Mouse (Mus musculus) midbrain, embryonic 13.5 days (tissue): Measurements from ENCODE around the gene Fam71e1. TPM values are rescaled to one million over a fixed set of nuclear protein-coding genes. Genes with fewer than 3 reads are reported as not detected.
A peak's percentile ranks its signal among the peaks of the same experiment; 100 is the strongest.

ENCODE experiments used
- ATAC-seq: fragments of 200-750 bp; cut with Nextera tagmentation; 2 replicates; pipeline ENCODE4 v1.8.0; 2017; ENCODE audit warnings: mild to moderate bottlenecking, moderate TSS enrichment, moderate library complexity
- H3K27ac ChIP-seq: fragments of 300-500 bp; sonication (generic); 2 replicates; pipeline ENCODE4 v1.5.1; 2015; ENCODE audit warnings: inconsistent platforms, mild to moderate bottlenecking, moderate library complexity
- H3K27me3 ChIP-seq: fragments of 300-500 bp; sonication (generic); 2 replicates; pipeline ENCODE4 v1.6.1; 2015; ENCODE audit warnings: mild to moderate bottlenecking, inconsistent platforms
- H3K36me3 ChIP-seq: fragments of 300-500 bp; sonication (generic); 2 replicates; pipeline ENCODE4 v1.6.1; 2015; ENCODE audit warnings: mild to moderate bottlenecking, inconsistent platforms
- H3K4me1 ChIP-seq: fragments of 300-500 bp; sonication (generic); replicated peaks from 2 replicates; pipeline ENCODE4 v1.6.1; 2015; ENCODE audit warnings: inconsistent platforms
- H3K4me2 ChIP-seq: fragments of 300-500 bp; sonication (generic); replicated peaks from 2 replicates; pipeline ENCODE4 v1.6.1; 2015; ENCODE audit warnings: moderate library complexity, mild to moderate bottlenecking, inconsistent platforms
- H3K4me3 ChIP-seq: fragments of 300-500 bp; sonication (generic); replicated peaks from 2 replicates; pipeline ENCODE4 v1.5.1; 2015; ENCODE audit warnings: mild to moderate bottlenecking, inconsistent platforms
- H3K9ac ChIP-seq: fragments of 300-500 bp; sonication (generic); replicated peaks from 2 replicates; pipeline ENCODE4 v1.6.1; 2015; ENCODE audit warnings: mild to moderate bottlenecking, inconsistent platforms
- H3K9me3 ChIP-seq: fragments of 300-500 bp; sonication (generic); 2 replicates; pipeline ENCODE4 v1.6.1; 2016; ENCODE audit warnings: mild to moderate bottlenecking, inconsistent platforms
- WGBS: fragments of 180-500 bp; shearing (Covaris S2); methylation state at CpG from one replicate; pipeline ENCODE4 v1.1.7; 2015; 5-methylcytosine and 5-hydroxymethylcytosine counted together
- microRNA-seq: library from miRNA; unstranded; fragments of <30 nt; microRNA quantifications from one replicate; pipeline ENCODE4, GENCODE M21; 2016
- polyA plus RNA-seq: library from polyadenylated mRNA; unstranded; fragments of >200 nt; fragmentation: Nextera tagmentation; extraction: Ambion mirVana; gene quantifications from 2 replicates; pipeline ENCODE4 v1.2.1, GENCODE M21; 2015

The Fam71e1 gene
- polyA plus RNA-seq, 1 experiment from 2014 or later = 43.0 TPM

DNA sequence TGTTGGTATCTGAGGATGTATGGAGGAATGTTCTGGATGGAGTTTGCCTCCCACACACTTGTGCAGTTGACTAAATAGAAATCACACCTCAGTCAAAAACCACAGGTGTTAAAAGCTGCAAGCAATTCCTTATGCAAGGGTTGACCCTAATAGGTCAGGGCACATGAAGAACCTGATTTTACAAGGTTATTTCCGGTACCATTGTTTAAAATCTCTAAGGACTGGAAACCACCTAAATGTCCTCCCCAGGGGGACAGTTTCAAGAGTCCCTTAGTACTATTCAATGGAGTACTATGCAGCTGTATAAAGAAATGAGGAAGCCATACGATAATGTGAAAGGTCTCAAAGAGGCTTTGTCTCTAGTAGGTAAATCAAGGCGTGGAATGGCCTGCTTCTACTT, 49.9 kb downstream of the Fam71e1 start:
- Histone ChIP-seq H3K9ac (no peak overlapping the region), H3K4me3 (no peak overlapping the region), H3K4me1 (peaks cover 15% of the 10 kb centered on the region), H3K27me3 (no peaks in the 10 kb centered on the region), H3K9me3 (no peaks in the 10 kb centered on the region; the same call in 1 of the 2 replicates), H3K36me3 (peaks cover 38% of the 10 kb centered on the region), H3K27ac (no peak overlapping the region), H3K4me2 (no peak overlapping the region)
- 97% methylated on average over 3 of the region's 3 CpGs for WGBS
- ATAC-seq = no peak

DNA sequence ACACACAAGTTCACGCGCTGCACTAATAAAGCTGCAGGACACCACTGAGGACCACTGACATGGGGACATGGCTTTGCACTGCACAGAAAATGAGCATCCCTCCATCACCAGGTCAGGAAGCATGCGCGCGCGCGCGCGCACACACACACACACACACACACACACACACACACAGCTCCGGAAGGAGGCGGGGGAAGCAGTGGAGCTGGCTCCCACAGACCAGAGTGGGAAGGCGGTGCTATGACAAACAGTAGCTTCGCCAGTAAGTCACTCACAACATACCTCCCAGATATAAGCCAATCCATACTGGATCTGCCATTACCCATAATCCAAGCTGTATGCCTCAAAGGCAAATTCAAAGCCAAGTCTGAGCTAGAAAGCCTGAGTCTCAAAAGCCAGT, 50.7 kb downstream of the Fam71e1 start:
- Histone ChIP-seq H3K9ac (peak overlapping the region; percentile 71; the same call in 1 of the 2 replicates), H3K27me3 (no peaks in the 10 kb centered on the region), H3K4me1 (peaks cover 15% of the 10 kb centered on the region), H3K27ac (no peak overlapping the region), H3K4me3 (peak overlapping the region; percentile 62; the same call in 1 of the 2 replicates), H3K9me3 (no peaks in the 10 kb centered on the region; the same call in 1 of the 2 replicates), H3K4me2 (peak overlapping the region; percentile 90; the same call in 1 of the 2 replicates), H3K36me3 (peaks cover 38% of the 10 kb centered on the region)
- ATAC-seq = no peak
- WGBS = 94% methylated on average over 13 of the region's 13 CpGs

DNA sequence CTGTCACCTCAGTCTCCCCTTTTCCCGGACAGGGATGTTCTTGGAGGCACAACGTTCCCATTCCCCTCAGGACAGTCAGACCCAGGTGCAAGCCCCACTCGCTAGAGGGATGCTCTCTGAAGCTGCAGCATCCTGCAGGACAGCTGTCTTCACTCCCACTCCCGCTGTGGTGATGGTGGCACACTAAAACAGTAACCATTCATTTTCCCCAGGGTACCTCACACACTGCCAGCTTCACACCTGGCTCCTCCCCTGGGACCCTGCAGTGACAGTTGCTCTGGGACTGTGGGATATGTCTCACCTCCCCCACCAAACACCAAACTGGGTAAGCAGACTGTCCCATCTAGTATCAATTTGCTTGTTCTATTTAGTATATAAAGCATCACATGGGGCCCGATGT, 51.3 kb downstream of the Fam71e1 start:
- ATAC-seq = no peak
- peaks cover 20% of the 10 kb centered on the region for H3K4me1 ChIP-seq
- H3K36me3 ChIP-seq = peaks cover 34% of the 10 kb centered on the region
- 30% methylated on average over 5 of the region's 5 CpGs for WGBS
- H3K4me3 ChIP-seq = peak overlapping the region; percentile 62
- peak overlapping the region; percentile 90 for H3K4me2 ChIP-seq
- no peak overlapping the region for H3K27ac ChIP-seq
- no peaks in the 10 kb centered on the region; the same call in 1 of the 2 replicates for H3K9me3 ChIP-seq
- no peaks in the 10 kb centered on the region for H3K27me3 ChIP-seq
- peak overlapping the region; percentile 71 for H3K9ac ChIP-seq

DNA sequence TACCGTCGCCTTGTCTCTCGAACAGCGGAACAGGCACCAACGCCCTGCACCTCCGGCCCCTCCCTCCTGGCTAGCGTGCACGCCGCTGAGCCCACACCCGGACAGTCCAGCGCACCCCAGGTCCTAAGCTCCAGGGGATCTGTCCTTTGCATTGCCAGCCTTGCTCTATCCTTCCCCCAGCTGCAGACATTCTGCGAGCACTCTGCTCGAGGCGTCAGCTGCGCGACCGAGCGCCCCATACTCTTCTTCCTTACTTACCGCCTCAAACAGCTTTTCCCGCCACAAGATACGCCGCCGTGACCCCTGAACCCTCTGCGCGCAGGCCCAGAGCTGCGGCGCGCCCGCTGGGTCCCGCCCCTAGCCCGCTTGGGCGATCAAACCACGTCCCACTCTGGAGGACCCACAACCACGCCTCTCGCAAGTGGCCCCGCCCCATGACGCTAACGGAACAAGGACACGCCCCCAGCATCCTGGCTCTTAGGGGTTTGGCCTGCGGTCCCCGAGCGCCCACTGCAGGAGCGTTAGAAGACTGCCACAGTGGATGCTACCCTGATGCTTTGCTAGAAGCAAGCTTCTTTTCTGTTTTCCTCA, 52.2 kb downstream of the Fam71e1 start, which contains the start of gene Pold1:
Gene Pold1 (minus strand): TSS at position 353 of the 591 bp plus-strand sequence.
- peaks cover 34% of the 10 kb centered on the region for H3K36me3 ChIP-seq
- H3K9ac ChIP-seq = peak within 1 kb of the TSS; percentile 71
- no peaks in the 10 kb centered on the region for H3K27me3 ChIP-seq
- H3K27ac ChIP-seq = peak within 1 kb of the TSS; percentile 65
- no peaks in the 10 kb centered on the region; the same call in 1 of the 2 replicates for H3K9me3 ChIP-seq
- peak within 1 kb of the TSS; percentile 62 for H3K4me3 ChIP-seq
- H3K4me2 ChIP-seq = peak within 1 kb of the TSS; percentile 90
- peaks cover 26% of the 10 kb centered on the region for H3K4me1 ChIP-seq
- WGBS = under 1% methylated on average over 43 of the region's 43 CpGs
- ATAC-seq = peak; percentile 90

DNA sequence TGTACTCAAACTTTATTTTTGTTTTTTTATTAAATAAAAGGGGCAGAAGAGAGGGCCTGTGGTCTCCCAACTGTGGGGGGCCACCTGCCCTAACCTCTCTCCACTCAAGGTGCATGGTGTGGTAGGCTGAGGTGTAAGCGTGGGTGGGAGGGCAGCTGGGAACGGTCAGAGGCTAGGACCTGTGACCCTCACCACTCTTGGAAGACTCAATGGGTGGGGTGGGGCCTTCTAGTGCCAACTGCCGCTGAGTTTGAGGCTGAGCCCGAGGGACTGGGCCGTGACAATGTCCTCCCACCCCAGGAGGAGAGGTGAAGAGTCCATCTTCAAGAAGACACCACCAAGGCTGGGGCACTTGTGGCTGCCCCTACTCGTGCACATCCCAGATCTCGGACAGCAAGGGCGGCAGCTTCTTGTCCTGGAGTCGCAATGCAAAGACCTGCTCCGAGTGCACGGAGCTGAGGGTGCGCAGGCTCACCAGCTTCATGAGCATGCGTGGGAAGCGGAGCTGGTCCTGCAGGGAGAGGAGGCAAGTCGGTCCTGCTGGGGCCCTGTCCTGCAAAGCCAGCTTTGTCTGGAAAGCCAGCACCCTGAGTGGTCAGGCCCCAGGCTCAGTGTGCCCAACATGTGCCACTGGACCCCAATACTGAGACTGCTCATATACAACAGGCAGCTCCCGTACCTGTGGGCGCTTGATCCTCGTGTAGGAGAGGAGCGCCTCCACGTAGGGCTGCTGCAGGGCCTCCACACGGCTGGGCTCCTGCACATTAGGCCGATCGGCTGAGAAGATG, 53.4 kb downstream of the Fam71e1 start:
- H3K9ac ChIP-seq = no peak overlapping the region
- no peaks in the 10 kb centered on the region for H3K27me3 ChIP-seq
- ATAC-seq = no peak

DNA sequence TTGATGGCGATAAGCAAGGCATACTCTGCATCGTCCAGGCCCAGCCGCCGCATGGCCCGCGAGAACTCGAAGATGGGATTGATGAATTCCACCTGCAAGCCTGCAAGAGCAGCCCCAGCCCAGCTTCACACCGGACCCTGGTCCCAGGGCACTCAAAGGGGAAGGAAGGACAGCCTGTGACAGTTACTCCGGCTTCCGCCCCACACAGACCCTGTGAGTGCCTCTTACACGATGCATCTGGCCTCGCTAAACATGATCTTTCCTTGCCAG, 54.0 kb downstream of the Fam71e1 start:
- Histone ChIP-seq H3K36me3 (peaks cover 34% of the 10 kb centered on the region), H3K4me3 (no peak overlapping the region), H3K9me3 (no peaks in the 10 kb centered on the region; the same call in 1 of the 2 replicates), H3K27ac (no peak overlapping the region), H3K27me3 (no peaks in the 10 kb centered on the region), H3K9ac (no peak overlapping the region), H3K4me2 (no peak overlapping the region), H3K4me1 (peaks cover 29% of the 10 kb centered on the region)
- no peak for ATAC-seq
- 95% methylated on average over 12 of the region's 12 CpGs for WGBS

More for the DNA sequence above, 53.4 kb downstream of the Fam71e1 start:
- Histone ChIP-seq H3K27ac (no peak overlapping the region), H3K9me3 (no peaks in the 10 kb centered on the region; the same call in 1 of the 2 replicates), H3K4me2 (no peak overlapping the region), H3K4me1 (peaks cover 29% of the 10 kb centered on the region), H3K36me3 (peaks cover 34% of the 10 kb centered on the region), H3K4me3 (no peak overlapping the region)
- WGBS = 97% methylated on average over 23 of the region's 23 CpGs

Small RNAs within 50 kb of the gene (microRNA-seq; reads per million reads assigned to microRNA genes)
- gene Mir7052 = not detected
- 1.4 reads per million for gene Mir7053

Other genes starting within 250 kb of the Fam71e1 start
- gene 1700028J19Rik, start 249.9 kb upstream of the Fam71e1 start, polyA plus RNA-seq = 1.5 and 1.6 TPM in 2 replicates
- 205 and 217 TPM in 2 replicates for gene 2410002F23Rik, start 249.9 kb upstream of the Fam71e1 start, polyA plus RNA-seq
- gene Acp4, start 239.2 kb upstream of the Fam71e1 start, polyA plus RNA-seq = 0.09 TPM in 1 of 2 replicates, not detected in the other
- not detected in 2 replicates for gene Gm15517, start 235.1 kb upstream of the Fam71e1 start, polyA plus RNA-seq
- 3.7 and 4.0 TPM in 2 replicates for gene Clec11a, start 189.7 kb upstream of the Fam71e1 start, polyA plus RNA-seq
- 26.0 and 26.4 TPM in 2 replicates for gene Shank1, start 186.3 kb upstream of the Fam71e1 start, polyA plus RNA-seq
- 16.9 and 17.6 TPM in 2 replicates for gene Syt3, start 112.5 kb upstream of the Fam71e1 start, polyA plus RNA-seq
- 0.70 and 1.4 TPM in 2 replicates for gene 1700008O03Rik, start 110.8 kb upstream of the Fam71e1 start, polyA plus RNA-seq
- 15.7 and 16.4 TPM in 2 replicates for gene Lrrc4b, start 67.6 kb upstream of the Fam71e1 start, polyA plus RNA-seq
- 8.6 and 10.8 TPM in 2 replicates for gene Aspdh, start 31.2 kb upstream of the Fam71e1 start, polyA plus RNA-seq
- 41.6 and 44.8 TPM in 2 replicates for gene Josd2, start 28.6 kb upstream of the Fam71e1 start, polyA plus RNA-seq
- gene Emc10, start 52 bp upstream of the Fam71e1 start, polyA plus RNA-seq = 118 and 129 TPM in 2 replicates
- gene Mybpc2, start 28.1 kb downstream of the Fam71e1 start, polyA plus RNA-seq = 0.16 and 0.23 TPM in 2 replicates
- gene Spib, start 35.5 kb downstream of the Fam71e1 start, polyA plus RNA-seq = not detected in 2 replicates
- 38.7 and 40.1 TPM in 2 replicates for gene Pold1, start 52.3 kb downstream of the Fam71e1 start, polyA plus RNA-seq
- 71.3 and 74.9 TPM in 2 replicates for gene Nr1h2, start 57.4 kb downstream of the Fam71e1 start, polyA plus RNA-seq
- 0.64 and 1.3 TPM in 2 replicates for gene Napsa, start 75.8 kb downstream of the Fam71e1 start, polyA plus RNA-seq
- 3.7 and 4.4 TPM in 2 replicates for gene Kcnc3, start 94.1 kb downstream of the Fam71e1 start, polyA plus RNA-seq
- gene Myh14, start 174.3 kb downstream of the Fam71e1 start, polyA plus RNA-seq = 0.84 and 1.2 TPM in 2 replicates
- gene Izumo2, start 212.2 kb downstream of the Fam71e1 start, polyA plus RNA-seq = not detected in 2 replicates